Mouse (Mus musculus) right cerebral cortex, postnatal 25 days (tissue): ENCODE measurements around the gene Matn4.

Experiments used
- DNase-seq: peaks from one replicate; pipeline ENCODE4 v3.0.0; 2022

The Matn4 gene

DNA sequence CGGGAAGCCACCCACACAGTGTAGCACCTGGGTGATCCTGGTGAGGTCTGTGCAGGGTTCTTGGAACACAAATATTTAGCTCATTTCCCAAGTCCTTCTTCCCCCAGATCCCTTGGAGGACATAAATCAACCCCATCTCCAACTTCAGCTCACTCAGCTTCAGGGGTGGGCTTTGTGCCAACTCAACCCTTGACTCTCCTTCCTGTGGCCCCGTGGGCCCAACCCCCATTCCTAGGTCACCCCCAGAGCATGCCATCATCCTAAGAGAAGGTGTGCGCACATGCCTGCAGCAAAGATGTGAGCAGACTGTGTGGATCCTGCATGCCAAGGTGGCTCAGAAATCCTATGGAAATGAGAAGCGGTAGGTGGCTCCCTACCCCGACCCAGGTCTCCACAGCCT is 559 bp upstream of the Matn4 start:
- no peak for DNase-seq

DNA sequence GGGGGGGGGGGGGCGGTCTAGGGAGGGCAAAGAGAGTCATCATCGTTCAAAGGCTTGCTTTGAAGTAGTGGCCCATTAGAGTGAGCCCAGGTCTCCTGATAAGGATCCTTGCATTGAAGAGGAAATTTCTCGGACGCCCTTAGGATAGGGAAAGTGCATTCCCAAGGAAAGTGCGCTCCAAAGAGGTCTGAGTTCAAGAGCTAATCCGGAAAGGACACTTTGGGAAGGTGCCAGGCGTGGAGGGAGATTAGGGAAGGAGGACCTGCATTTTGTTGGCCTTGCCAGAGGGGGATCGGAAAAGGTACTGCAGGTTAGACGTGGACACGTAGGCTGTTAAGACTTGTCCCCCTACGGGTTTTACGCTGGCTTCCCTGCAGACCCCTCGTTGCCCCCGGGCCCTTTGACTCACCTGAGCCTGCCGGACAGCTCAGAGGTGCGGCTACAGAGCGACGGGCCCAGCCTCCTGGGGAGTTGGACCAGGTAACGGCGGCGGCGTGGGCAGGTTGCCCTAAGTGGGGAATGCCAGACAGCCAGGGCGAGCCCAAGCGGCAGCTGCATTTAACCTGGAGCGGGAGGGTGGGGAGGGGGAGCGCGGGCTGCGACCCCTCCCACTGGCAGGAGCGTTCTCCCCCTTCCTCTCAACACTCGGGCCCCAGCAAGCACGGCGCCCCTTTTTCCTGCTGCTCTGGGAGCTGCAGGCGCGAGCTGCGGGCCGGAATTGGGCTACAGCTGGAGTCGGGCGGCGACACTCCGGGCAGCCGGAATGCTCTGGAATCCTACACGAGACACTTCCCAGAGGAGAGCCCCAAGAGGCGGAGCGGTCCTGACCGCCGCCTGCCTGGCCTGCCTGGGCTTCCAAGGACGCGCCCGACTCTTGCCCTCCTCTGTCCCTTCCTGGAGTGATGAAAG is 624 bp downstream of the Matn4 start:
- DNase-seq, result no peak

DNA sequence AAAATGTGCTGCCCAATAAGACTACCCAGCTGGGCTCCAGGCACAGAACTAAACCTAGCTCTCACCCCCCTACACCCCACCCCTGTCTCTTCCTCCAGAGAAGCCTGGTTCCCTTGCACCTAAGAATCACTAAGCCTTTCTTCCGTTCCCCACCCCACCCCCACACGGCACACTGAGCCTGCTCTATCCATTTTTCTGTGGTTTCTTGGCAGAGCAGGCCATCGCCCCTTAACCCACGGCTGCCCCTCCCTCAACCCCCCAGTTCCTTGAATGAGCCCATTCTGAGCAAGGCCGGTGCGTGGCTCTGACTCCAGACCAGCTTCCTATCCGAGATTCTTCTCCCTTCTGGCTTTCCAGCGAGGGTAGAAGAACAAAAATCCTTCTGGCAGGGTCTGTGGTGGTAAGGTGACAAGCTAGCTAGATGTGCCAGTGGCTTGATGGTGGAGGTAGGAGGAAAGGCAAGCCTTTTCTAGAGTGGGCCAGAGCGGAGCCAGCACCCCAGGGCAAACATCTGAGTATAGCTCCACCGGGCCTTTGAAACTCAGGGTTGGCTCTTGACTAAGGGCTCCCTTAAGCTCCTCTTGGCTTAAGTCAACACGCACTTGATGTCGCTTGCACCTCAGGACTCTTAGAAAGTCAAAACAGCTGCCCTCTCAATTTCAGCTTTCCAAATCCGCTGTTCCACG is 1.4 kb downstream of the Matn4 start:
- DNase-seq, result no peak

DNA sequence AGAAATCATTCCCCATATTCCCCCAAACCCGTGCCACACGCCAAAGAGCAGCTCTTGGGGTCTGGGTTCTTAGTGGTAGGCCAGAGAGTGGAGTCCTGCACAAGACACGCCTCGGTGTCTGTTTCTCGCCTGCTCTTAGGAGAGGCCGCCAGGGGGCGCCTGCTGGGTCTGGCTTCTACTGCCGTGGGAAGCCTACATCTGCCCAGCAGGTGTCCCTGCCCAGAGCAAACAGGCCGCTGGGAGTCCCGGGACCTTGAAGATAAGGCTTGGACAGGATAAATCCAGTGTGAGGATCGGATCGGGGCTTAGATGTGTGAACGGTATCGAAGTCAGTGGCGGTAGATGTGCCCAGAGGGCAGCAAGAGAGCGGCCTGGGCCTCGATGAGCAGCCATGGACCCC is 2.1 kb downstream of the Matn4 start, which contains the start of gene Rbpjl:
Gene Rbpjl, plus strand, starts transcription at position 236 of the 400 bp plus-strand sequence.
- peak; percentile 54 for DNase-seq

DNA sequence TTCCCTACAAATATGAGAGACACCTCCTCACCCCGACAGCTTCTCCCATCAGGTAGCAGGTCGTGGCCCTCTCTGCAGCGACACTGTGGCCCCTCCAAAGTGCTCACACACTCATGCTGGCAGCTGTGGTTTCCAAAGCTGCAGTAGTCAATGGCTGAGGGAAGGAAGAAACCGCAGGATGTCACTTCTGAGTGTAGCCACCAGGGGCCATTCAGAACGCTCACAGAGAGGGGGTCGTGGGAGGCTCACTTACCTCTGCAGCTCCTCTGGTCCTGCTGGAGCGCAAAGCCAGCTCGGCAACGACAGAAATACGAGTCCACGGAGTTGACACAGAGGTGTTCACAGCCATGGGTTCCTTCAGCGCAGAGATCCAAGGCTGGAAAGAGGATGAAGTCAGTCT is 8.0 kb downstream of the Matn4 start:
- DNase-seq, result no peak

DNA sequence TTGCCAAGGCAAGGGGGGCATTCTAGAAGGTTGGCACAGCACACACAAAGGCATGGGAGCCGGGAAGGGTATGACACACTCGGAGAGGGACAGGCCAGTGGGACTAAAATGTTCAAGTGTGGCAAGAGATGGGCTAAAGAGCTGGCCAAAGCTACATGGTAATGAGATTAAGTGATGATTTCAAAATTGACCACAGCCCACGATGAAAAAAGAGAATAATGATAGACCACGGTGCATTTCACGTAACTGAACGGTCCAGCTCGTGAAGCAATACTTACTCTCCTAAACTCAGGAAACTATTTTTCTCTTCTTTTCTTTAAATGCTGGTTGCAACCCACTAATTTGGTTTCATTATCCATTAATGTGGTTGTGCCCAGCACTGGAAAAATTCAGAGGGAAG is 8.9 kb downstream of the Matn4 start:
- no peak for DNase-seq

DNA sequence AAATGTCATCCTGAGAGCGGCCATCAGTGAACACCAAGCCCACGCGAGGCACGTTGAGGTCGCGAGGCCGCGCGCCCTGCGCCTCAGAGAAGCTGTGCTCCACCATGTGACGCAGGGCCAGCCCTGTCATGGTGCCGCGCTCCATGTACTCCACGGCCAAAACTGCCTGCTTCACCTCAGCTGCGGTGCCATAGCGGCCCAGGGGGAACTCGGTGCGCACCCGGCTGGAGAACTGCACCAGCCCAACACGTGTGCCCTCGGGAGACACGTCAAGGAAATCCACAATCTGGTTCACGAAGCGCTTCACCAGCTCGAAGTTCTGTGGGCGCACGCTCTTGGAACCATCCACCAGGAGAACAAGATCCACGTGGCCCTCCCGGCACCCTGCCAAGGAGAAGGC is 11.8 kb downstream of the Matn4 start:
- DNase-seq, result no peak

DNA sequence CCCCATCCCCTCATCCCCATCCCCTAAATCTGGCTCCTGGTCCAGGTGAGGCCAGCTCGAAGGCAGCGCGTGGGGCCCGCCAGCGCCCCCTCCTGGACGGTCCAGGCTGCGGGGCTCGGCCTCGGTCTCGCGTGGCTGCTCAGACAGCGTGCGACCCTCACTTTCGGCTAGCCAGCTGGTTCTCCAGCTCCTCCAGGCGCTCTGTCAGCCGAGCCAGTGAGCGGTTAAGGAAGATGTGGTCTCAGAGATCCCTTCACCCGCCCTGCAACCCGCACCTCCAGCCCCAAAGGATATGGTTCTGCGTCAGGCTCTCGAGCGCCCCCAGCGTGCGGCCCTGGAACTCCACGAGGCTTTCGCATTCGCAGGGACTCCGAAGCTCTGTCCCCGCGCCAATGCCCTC is 15.5 kb downstream of the Matn4 start:
- peak; percentile 81 for DNase-seq

DNA sequence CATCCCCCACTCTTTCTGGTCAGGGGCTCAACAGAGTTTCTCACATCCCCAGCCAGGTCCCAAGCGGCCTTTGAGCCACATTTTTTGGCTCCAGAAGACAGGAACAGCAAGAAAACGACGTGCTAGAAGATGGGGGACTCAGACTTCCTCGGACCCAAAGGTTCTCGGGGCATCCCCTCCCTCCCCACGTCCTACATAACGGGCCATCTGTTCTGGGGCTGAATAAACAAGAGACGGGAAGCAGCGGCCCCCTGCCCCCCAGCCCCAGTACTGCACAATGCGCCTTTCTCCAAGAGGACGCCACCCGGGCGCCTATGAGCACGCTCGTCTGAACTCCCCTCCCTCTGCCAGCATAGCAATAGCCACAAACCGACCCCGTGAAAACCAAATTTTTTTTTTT is 15.9 kb downstream of the Matn4 start, which contains the start of gene Slpi:
Gene Slpi, minus strand, starts transcription at position 76 of the 400 bp plus-strand sequence.
- no peak for DNase-seq

DNA sequence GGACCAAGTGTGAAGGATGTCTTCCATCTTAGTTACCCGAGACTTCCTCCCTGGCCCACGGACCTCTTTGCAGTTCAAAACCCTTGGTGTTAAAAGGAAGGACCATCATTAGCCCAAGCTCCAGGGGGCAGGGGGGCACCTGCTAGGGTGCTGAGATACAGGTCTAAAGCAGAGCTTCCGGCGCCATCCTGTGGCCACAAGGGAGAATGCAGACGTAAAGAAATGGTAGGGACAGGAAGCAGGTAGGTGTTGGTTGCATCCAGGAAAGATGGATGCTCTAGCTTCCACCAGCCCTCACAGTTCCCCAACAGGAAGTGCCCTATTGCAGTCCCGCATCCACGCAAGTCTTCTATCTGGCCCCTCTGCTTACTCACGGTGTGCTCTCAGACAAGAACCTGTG is 18.0 kb downstream of the Matn4 start:
- DNase-seq, result no peak

DNA sequence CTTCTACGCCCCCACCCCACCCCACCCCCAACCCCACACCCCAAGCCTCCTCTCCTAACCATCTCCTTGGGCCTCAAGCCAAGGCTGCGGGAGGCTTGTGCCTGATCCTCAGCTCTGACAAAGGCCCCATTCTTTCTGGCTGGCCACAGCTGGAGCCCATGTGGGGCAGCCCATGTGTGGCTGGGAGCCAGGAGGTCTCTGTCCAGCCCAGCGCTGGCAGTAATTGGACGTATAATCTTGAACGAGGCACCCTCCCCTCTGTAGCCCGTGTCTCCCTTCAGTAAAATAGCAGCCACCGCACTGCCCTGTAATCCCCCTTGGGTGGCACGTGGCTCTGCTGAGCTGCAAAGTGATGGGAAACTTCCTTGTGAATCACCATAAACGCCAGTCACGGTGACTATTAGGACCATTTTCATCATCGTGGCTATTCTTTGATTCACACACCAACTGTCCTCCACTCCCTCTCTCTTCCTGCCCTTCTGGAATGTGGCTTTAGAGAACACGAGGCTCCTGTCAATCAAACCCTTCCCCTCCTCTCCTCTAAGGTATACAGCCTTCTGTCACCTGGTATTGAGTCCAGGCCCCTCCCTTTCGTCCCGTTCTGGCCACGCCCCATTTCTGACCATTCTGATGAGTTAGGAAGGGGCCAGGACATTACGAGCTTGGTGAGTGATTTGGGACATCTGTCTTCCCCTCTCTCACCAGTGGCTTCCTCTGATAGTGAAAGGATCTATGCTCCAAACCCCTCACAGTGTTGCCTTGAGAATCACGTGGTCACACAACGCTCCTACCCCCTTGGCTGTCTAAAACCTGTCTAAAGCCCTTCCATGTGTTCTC is 18.8 kb downstream of the Matn4 start:
- no peak for DNase-seq

DNA sequence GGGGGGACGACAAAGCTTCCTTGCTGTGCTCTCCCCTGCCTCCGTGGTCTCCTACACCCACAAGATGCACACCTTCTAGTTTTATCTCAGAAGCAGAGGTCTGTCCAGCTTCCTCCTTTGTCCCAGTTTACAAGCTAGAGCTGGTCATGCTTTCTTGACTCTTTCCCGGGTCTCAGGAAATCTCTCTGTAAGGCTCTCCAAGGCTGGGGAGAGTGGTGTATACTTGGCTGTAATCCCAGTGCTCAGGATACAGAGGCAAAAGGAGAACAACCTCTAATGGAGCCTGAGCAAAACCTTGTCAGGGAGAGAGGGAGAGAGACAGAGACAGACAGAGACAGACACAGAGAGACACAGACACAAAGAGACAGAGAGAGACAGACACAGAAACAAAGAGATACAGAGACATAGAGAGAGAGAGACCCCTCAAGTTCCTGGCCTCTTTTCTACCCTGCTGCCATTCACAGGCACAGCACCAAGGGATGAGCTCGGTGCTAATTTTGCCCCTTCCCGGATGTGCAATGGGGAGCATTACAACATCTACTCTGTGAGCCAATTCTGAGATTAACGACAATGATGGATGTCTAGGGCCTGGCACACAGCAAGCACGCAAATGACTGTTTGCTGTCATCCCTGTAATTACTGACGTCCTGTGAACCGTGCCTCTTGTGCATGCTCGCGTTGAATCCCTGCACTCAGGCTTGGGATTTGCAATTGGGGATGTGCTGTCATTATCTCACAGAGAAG is 21.1 kb downstream of the Matn4 start:
- DNase-seq, result no peak

DNA sequence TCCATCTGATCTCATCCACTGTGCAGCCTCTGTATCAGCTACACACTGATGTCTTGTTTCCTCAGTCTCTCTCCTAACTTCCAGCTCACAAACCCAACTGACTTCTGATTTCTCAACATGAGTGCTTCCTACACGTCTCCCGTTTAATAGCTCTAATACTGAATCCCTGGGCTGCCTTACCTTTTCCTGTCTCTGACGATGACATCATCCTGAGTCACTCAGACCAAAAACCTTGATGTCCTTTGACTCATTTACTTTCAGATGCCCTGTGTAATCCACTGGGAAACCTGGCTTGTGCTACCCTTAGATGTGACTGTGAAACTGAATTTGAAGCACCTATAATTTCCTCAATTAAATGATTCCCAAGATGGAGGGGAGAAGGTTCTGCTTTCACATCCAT is 22.0 kb downstream of the Matn4 start:
- DNase-seq, result no peak

DNA sequence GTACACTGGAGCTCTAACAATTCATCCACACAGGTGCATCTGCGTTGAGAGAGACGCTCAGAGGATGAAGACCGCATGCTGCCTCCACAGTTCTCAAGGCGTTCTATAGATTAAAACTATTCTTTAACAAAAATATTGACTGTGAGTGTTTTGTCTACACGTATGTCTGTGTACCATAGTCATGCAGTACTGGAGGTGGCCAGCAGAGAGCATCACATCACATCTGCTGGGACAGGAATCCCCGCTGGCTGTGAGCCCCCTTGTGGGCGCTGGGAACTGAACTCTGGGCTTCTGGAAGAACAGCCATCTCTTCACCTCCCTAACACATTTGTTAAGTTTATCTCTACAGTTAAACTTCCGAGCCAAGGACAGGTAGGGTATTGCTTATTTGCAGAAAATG is 23.2 kb downstream of the Matn4 start:
- DNase-seq, result no peak

DNA sequence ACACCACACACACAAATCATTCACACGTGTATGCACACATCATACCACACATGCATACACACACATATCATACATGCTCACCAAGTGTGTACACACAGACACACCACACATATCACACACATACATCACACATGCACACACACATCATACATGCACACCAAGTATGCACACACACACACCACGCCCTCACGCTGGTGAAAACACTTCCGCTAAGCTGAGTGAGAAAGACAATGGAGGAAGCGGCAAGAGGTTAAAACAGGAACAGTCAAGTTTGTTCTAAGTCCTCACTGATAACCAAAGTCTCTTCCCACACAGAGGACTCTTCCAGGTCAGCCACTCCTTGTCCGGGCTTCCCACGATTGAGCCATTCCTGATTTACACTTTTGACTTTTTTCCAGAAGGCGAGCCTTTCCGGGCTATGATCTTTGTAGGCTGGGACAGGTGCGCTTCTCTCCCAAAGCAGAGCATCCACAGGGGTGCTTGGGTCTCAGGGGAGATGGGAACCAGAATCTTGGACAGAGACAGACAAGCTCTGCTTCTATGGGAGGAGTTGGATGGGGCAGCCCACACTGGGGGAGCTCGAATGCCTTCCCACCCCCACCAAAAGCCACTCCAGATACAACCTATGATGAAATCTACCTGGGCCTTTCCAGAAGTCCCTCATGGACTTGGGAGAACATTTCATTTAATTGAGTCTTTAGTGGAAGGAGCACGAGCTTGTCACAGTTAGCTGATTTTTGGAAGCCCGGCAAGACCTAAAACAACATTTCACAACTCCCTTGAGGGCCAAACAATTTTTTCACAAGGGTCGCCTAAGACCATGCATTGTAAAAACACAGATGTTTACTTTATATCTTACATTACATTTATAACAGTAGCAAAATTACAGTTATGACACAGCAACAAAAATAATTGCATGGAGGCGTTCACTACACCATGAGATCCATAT is 27.2 kb downstream of the Matn4 start:
- no peak for DNase-seq

DNA sequence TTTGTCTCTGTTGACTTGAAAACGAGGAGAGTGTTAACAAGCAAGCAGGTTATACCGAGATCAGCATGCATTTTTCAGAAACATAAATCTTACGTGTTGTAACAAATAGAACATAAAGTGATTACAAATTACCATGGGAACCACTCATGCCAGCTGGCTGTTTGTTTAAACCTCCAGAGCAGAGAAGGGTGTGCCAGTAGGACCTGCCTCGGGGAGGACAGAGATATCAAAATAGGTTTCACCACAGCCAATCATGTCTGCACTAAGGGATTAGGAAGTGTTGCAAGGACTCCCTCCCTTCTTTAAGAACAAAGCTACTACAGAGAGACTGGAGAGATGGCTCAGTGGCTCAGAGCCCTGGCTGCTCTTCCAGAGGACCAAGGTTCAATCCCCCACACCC is 31.8 kb downstream of the Matn4 start:
- no peak for DNase-seq

DNA sequence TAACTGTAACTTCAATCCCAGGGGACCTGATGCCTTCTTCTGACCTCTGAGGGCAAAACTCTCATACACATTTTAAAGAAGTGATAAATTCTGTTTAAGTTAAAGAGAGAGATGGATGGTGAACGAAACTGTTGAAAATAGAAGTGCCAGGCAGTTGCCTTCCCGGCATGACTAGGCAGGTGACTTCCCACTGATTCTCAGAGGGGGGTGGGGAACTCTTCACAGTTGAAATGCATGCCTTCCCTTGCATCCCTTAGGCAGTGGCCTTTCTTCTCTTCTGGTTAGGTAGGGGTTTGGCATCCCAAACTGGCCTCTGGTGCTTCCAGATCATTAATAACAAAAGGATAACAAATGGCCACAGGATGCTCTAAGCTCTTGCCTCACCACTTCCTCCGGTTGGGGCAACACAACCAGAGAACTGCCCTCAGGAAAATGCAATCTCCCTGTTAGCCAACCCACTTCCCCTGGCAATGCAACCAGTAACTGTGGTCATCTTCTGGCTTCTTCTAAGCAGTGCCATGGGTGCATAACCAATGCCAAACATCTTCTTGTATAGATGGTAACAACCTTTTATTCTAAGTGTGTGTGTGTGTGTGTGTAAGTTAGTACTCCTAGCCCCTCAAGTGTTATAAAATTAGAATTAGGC is 32.4 kb downstream of the Matn4 start:
- DNase-seq, result no peak

DNA sequence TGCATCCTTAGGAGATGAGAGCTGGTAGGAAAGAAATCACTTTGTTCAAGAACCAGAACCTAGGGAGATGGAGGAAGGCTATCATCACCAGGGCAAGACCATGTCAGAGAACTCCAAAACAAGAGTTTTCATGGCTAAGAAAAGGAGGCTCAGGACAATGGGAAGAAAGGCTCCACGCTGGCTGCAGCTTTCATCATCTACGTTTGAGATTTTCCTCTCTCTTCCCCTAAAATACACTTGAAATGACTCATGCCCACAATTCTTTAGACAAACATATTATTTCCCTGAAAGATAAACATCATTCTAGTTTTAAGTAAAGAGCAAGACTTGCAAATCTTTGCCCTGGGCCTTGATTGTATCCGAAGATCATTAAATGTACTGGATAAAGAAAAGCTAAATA is 33.6 kb downstream of the Matn4 start:
- DNase-seq, result no peak

DNA sequence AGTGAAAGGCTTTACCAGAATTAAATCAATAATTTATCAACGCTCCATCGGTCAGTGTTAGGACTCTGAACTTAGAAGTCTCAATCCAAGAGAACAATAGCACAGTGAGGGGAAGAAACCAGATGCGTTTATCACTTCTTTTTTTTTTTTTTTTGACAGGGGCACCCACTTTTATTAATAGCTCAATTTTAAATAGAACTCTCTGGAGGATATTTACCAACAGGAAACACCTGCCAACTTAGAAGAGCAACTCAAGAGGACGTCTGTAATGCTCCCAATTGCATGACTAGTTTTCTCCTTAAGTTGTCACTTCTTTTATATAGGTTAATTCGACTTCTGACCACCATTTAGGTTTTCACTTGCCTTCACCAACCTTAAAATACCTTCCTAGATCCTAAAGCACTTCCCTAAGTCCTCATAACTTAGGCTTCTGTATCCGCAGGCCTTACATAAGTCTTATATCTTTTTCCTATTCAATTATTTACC is 36.3 kb downstream of the Matn4 start:
- DNase-seq, result no peak

DNA sequence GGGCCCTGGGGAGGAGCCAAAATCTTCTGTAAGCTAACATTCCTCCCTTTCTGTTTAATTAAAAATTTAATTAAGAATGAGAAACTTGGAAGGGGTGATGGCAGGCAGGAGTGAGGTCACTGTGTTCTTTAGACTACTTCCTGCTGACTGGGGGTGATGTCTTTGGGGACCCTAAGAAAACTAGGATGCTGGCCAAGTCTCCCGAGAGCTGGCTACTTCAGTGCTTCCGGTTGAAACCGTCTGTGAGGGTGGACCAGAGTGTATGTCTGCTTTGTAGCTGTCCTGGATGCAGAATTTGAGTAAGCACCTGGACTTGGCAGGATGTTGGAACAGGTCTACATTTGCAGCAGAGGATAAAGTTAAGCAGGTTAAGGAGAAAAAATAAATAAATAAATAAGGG is 38.0 kb downstream of the Matn4 start:
- no peak for DNase-seq
